Mouse (Mus musculus): ENCODE results near the gene Nfia.
A peak's percentile ranks its signal among the peaks of the same experiment; 100 is the strongest.

Nfia gene

GRCm38 (mm10) chr4:97868938-97869440 is 96.5 kb downstream of the Nfia start:
- peak; percentile 75 for DNase-seq (ENCODE audit: low read depth)

- DNase-seq (ENCODE audit: low read depth), result no peak
These were observed 96.9 kb downstream of the Nfia start for GRCm38 (mm10) chr4:97869451-97869850.

- DNase-seq (ENCODE audit: low read depth), result no peak
These were observed 99.4 kb downstream of the Nfia start for GRCm38 (mm10) chr4:97871770-97872439.

DNA sequence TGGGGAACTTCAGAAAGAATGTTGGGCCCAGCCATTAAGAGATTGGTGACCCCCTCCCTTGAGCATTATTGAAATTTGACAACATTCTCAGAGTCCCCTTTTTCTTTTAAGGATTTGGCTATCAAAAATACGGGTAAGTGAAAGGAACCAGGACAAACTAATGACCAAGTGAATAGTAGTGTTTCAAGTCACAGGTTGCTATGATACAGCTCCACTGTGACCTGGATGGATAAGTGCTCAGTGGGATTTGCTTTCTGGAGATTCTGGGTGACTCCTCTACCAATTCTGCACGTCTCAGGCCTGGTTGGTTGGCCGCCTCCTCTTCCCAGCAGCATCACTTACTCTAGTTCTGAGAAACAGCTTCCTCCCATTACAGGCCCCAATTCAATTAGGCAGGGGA is 102.4 kb downstream of the Nfia start:
- DNase-seq (ENCODE audit: low read depth), result no peak

DNA sequence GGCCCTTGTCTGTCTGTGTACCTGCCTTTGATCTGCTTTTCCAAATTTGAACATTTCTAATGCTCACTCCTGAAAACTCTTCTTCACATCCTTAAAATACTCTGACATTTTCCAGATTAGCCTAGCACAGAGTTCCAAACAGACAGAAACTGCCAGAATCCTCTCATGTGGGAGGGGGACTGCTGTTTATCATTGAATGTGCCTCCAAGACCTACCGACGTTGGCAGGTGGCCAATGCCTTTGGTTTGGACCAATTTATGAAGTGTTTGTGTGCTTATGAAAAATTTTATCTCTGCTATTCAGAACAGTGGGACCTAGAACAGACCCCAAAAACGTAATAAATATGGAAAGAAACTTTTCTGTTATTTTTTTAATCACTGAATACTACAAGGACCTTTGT is 103.4 kb downstream of the Nfia start:
- no peak for DNase-seq (ENCODE audit: low read depth)

GRCm38 (mm10) chr4:97879696-97880095 is 107.2 kb downstream of the Nfia start:
- DNase-seq (ENCODE audit: low read depth), result no peak

GRCm38 (mm10) chr4:97880120-97881055 is 107.9 kb downstream of the Nfia start:
- no peak for DNase-seq (ENCODE audit: low read depth)

GRCm38 (mm10) chr4:97885574-97885973 is 113.0 kb downstream of the Nfia start:
- DNase-seq (ENCODE audit: low read depth), result peak; percentile 40

DNA sequence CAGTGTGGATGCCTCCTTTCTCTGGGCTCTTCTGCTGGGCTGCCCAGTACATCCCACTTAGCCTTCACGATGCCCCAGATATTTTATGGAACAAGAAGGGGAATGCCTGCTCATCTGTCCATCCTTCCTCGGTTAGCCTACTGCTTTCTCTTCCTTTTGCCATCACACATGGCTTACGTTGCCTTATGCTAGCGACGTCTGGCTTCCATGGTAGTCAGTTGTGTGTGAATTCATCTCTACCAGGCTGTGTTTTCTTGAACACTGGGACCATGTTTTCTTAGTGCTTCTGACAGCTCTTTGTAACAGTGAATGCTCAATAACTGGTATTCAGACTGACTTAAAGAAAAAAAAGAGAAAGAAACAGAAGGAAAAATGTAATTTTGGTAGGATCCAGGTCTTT is 113.7 kb downstream of the Nfia start:
- no peak for DNase-seq (ENCODE audit: low read depth)

- DNase-seq (ENCODE audit: low read depth), result no peak
These were observed 114.7 kb downstream of the Nfia start for GRCm38 (mm10) chr4:97887228-97887627.

DNA sequence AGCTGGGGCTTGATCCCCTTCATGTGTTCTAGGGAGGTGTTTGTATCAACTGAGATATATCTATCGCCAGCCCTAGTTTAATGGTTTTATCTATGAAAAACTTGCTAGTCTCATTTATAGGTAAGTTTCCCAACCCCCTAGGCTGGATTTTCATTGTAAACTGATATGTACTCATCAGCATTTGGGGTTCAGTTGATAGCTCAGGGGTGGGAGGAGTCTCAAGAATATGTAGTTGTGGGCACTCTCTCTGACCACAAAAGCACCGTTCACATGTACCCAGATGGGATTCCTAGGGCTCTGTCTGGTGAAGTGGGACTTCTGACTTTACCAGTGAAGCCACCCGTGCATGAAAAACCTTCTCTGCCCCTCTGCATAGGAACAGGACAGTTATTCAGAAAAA is 118.5 kb downstream of the Nfia start:
- DNase-seq (ENCODE audit: low read depth), result no peak

GRCm38 (mm10) chr4:97891611-97892010 is 119.1 kb downstream of the Nfia start:
- no peak for DNase-seq (ENCODE audit: low read depth)

DNA sequence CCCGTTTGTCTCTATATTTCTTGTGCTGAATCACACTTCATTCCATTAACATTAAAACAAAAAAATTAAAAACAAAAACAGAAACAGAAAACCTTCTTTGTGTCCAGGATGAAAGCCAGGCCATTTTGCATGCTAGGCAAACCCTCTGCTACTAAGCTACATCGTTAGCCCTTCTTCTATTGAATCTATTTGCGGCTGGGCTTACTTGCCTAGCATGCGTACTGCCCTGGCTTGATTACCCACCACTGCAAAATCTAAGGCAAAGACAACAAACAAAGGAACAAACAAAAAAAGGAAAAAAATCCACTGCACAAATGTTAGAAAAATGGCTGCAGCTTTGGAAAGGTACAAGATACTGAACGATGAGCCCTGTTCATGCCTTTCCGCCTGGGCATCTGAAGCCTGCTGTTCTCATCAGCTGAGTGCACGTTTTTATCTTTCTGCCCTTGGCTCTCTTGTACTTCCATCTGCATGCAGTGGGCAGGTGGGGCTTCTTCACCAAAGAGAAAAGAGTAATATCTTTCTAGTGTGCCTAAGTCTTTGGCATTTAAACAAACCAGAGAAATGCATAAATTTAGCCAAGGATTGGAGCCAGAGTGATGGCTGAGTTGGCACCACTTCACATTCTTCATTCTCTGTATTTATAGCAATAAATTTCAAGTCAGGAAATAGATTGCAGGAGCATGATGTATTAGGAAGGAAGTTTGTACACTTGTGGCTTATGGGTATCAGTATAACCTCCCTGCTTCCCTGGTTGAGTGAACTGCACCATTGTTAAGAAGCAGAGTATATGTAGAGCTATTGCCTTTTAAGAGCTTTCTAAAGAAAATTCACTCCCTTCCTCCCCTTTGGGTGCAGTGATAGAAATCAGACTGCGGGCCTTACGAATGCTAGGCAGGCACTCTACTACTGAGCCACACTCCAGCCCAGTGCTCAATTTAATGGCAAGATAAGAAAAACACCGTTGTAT is 121.7 kb downstream of the Nfia start:
- peak; percentile 68 for DNase-seq (ENCODE audit: low read depth)

- DNase-seq (ENCODE audit: low read depth), result no peak
These were observed 123.4 kb downstream of the Nfia start for GRCm38 (mm10) chr4:97895940-97896339.

- no peak for DNase-seq (ENCODE audit: low read depth)
These were observed 127.9 kb downstream of the Nfia start for GRCm38 (mm10) chr4:97900256-97900944.

DNA sequence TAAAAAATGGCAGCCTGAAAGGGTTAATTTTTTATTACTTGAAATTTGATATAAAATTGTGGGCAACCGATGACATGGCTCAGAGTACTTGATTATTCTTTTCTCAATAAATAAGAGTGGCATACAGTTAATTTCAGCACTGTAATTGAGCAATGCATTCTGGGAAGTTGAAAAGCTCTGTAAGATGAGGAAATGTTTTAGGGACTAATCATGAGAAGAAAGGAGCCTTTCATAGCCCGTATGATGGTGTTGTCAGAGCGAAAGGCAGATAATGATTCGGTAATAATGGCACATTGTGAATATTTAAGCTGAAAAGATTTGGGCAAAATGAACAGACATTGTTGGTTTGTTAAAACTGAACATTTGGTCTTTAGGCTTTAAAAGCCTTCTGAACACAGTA is 133.3 kb downstream of the Nfia start:
- DNase-seq (ENCODE audit: low read depth), result no peak

- no peak for DNase-seq (ENCODE audit: low read depth)
These were observed 136.1 kb downstream of the Nfia start for GRCm38 (mm10) chr4:97908576-97909147.

GRCm38 (mm10) chr4:97910115-97910776 is 137.7 kb downstream of the Nfia start:
- DNase-seq (ENCODE audit: low read depth), result no peak

DNA sequence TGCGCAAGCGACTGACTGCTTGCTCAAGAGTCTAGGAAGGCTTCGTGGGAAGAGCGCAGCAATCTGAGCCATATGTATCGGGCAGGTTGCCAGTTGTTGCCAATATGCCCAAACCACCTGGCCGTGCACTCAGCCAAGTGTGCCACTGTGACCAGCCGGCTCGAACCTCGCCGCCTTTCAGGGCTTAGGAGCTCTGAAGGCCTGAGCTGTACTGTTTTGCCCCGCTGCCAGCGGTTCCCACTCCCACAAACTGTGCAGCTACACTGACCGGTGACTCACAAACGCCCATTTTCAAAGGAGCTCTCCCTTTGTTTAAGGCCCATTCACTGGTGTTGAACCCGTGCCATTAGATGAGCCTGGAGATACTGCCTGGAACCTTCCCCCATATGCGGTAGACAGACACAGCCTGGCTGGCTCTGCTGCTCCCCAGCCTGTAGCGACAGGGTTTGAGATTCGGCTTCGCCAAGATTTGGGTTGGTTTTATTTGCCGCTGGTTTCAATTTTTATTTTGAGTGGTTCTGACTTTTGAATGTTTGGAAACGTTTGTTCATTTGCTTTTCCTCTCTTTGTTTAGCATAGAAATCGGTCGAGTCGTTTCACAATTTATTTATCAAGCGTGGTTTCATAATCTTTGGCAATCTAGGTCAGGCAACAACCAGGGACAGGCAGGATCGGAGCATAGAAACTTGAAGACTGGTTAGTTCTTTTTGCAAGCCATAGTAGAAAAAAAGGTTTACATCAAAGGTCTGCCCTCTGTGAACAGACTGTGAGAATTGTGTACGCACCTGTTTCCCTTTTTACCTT is 138.4 kb downstream of the Nfia start:
- DNase-seq (ENCODE audit: low read depth), result no peak

DNA sequence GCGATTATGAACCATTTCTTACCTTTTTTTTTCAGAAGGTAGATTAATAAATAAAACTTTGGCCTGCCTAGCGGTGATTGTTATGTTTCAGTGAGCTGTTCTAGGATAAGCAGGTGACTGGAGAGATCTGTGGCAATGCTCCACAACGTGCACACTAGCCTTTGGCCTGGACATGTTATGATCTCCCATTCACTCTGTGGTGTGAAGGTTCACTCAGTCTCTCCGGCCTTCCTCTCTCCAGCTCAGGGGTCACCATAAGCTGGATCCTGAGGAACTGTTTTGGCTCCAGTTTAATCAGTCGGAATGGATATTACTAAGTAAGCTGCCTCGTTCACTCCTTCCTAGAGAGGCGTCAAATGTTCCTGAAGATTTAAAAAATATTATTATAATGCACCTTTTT is 139.2 kb downstream of the Nfia start:
- DNase-seq (ENCODE audit: low read depth), result no peak
